Mouse (Mus musculus): ENCODE measurements around the gene Cln5. TPM values are rescaled to one million over a fixed set of nuclear protein-coding genes. Genes with fewer than 3 reads are reported as not detected.

The Cln5 gene
- polyA plus RNA-seq, 1 experiment from 2014 or later: 31.2 TPM

- DNase-seq (no peak), ATAC-seq (ENCODE audit: insufficient read depth) (no peak)
- no peak overlapping the region for H3K27ac ChIP-seq (ENCODE audit: low read depth)
- H3K9ac ChIP-seq: no peak overlapping the region
- H3K27me3 ChIP-seq (ENCODE audit: insufficient read depth, low read length): no peaks in the 10 kb centered on the region
- peaks cover 67% of the 10 kb centered on the region for H3K36me3 ChIP-seq (ENCODE audit: insufficient read depth)
- TF ChIP-seq CTCF (IDR thresholded peaks at IDR 0.05; ENCODE audit: low read depth): no peak
- H3K4me3 ChIP-seq (ENCODE audit: low read depth, low read length): no peak overlapping the region
- WGBS: 84% methylated on average over 6 of the region's 6 CpGs
- no peak overlapping the region for H3K4me2 ChIP-seq
- H3K4me1 ChIP-seq (ENCODE audit: insufficient read depth): no peaks in the 10 kb centered on the region
- H3K9me3 ChIP-seq (ENCODE audit: low read depth, low read length): no peaks in the 10 kb centered on the region
These were observed 55.7 kb downstream of the Cln5 start for GRCm38 (mm10) chr14:103125756-103126155.

Other genes starting within 250 kb of the Cln5 start
- 8.9 and 10.9 TPM in 2 replicates for gene Kctd12, start 87.6 kb upstream of the Cln5 start, polyA plus RNA-seq (2014; fragmentation: Nextera tagmentation; extraction: Ambion mirVana)
- gene Acod1, start 23.2 kb upstream of the Cln5 start, polyA plus RNA-seq (2014; fragmentation: Nextera tagmentation; extraction: Ambion mirVana): not detected in 2 replicates
- gene Fbxl3, start 29.4 kb downstream of the Cln5 start, polyA plus RNA-seq (2014; fragmentation: Nextera tagmentation; extraction: Ambion mirVana): 33.5 and 33.7 TPM in 2 replicates